Mouse (Mus musculus): ENCODE data around the gene Ndufs2. TPM values are rescaled to one million over a fixed set of nuclear protein-coding genes. Genes with fewer than 3 reads are reported as not detected.

Gene Ndufs2
- total RNA-seq (2023), result 100 to 1,000 TPM; 131 to 140 TPM

DNA sequence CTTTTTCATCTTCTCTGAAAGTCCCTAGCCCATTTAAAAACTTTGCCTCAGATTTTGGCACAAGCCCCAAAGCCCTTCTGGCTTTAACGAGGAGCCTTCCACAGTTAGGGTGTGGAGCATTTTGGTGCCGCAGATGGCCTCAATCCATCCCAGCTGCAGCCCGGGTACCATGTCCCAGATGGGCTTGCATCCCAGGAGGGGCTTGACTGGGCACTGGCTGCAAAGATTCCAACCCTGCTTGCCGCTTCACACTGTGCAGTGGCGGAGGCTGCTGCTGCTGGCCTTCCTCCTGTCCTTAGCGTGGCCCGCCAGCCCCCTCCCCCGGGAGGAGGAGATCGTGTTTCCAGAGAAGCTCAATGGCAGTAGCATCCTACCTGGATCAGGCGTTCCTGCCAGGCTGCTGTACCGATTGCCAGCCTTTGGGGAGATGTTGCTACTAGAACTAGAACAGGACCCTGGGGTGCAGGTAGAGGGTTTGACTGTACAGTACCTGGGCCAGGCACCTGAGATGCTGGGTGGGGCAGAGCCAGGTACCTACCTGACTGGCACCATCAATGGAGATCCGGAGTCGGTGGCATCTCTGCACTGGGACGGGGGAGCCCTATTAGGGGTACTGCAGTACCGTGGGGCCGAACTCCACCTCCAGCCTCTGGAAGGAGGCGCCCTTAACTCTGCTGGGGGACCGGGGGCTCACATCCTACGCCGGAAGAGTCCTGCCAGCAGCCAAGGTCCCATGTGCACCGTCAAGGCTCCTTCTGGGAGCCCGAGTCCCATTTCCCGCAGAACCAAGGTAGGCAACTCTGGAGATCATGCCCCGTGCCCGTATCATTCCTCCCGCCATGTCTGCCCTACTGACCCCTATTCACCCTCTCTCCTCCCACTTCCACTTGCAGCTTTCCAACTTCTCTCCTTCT, at the start of gene Ndufs2:
Ndufs2 (minus strand) TSS at position 709 of the 914 bp plus-strand sequence.

DNA sequence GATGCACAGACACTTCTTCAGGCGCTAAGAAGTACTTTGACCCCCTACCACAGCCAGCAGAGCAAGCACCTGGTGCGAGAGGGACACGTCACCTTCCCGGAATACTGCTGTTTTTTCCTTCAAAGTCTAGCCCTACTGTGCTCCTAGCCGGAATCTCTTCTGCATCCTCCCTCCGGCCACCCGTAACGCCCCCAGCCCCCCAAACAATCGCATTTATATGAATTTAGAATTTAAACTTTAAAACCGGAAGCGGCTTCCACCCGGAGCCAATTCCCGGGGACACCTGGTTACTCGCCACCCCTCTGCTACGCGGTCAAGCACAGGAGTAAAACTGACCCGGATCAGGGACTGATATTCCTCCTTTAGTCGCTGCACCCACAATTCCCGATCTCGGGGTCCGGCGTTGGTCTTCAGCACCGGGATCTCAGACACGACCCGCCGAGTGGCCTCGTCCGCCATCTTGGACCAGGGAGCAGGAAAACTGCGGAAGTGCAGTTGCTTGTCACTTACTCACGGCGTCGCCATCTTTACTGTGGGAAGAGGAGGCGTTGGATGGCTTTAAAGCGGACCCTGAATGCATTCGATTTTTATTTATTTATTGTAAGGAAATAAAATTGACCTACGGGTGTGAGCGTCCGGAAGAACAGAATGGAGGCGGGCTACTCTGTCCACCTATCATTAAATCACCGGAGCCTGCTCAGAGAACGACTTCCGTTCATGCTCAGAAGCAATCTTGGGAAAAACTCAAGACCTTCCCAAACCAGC, 43.3 kb upstream of the Ndufs2 start, which contains the start of gene Ufc1:
Ufc1 (minus strand) TSS at position 727 of the 765 bp plus-strand sequence.

DNA sequence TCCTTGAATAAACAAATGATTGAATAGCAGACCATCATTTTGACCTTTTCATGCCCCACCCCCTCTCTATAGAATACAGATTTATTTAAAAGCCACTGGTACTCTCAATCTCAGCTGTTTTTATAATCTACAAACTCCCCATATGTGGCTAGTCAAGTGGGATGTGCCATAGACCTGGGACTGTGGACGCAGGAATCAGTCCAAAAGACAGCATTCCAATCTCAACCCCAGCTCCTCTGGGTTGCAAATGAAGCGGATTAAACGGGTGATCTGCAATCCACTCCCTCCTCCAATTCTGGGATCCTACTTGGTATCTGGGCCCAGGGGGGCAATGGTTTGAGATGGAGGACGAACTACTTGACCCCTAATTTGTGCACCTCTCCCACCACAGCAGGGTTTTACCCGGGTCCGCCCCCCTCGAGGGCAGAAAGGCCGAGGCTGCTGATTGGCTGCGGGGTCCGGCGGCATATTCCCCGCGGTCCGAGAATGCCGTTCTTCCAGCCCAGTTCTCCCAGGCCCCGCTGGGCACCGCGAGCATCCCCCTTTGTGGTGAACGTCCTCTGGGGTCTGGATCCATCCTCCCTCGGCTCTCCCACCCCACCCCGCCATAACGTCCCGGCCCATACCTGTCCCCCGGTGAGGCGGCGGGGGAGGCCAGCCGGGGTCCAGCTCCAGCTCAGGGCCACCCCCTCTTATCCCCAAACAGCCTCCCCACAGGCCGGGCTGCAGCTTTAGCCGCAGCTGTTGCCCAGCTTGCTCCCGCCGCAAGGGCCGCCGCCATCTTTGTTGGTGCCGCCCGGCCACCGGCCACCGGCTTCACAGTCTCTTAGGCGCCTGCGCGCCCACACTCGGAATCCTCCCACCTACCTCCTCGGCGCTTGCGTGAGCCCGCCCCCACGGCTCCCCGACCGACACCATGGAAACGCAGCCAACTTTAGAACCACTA, 36.2 kb upstream of the Ndufs2 start, which contains the start of gene Usp21:
Usp21 (minus strand) TSS at position 856 of the 946 bp plus-strand sequence.

DNA sequence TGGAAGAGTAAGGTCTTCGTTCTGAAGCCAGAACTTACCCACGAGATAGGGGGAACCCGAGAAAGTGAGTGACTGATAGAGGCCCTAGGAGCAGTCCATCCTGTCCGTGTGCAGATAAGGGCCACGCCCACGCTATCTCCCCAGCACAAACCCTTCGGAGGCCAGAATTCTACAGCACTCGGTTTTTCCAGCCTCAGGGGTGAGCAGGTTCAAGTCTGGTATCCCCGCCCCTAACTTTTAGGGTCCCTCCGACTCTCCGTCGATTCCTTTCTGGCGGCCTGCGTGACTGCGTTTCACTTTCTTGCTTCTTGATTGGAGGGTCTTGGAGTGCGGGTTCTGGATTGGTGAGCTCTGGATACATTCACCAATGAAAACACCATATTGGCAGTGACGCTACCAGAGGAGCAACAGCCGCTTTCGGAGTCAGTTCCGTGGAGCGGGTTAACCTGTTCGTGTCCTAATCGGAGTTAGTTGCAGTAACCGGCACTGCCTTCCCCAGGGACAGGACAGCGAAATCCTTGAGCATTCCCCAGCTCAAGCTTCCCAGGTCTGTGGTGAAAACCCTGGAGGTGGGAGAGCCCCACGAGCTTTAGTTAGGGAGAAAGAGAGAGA, 29.8 kb upstream of the Ndufs2 start, which contains the start of gene Ppox:
Ppox (minus strand) TSS at position 271 of the 612 bp plus-strand sequence.

DNA sequence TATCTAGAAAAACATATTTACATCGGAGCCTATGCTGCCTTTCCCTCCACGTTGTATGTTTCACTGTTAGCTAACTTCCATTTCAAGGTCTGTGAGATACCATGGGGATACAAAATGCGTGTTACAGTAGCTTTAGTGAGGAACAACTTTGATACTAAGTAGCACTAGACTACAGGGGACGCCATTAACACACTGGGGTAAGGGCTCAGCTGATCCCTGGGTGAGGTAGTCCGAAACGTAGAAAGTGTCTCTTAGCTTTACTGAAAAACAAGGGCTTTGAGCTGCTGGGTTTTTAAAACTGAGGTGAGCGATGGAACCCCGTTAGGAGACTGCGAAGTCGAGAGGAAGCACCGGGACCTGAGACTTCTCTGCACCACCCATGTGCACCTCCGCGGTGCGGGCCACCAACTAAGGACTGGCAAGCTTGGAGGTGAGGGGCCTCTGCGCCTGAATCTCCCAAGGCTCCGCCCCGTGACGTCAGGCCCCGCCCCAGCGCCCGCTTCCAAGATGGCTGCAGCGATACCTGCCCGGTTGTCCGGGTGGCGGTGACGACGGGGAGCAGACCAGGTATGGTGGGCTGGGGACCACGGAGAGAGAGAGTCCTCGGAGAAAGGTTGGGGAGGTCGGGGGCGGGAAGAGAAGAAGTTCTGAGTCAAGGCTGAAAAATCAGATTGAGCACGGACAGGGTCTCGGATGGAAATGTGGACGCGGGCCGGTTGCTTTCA, 18.8 kb upstream of the Ndufs2 start, which contains the start of gene B4galt3:
B4galt3 (plus strand) TSS at position 481 of the 725 bp plus-strand sequence.

DNA sequence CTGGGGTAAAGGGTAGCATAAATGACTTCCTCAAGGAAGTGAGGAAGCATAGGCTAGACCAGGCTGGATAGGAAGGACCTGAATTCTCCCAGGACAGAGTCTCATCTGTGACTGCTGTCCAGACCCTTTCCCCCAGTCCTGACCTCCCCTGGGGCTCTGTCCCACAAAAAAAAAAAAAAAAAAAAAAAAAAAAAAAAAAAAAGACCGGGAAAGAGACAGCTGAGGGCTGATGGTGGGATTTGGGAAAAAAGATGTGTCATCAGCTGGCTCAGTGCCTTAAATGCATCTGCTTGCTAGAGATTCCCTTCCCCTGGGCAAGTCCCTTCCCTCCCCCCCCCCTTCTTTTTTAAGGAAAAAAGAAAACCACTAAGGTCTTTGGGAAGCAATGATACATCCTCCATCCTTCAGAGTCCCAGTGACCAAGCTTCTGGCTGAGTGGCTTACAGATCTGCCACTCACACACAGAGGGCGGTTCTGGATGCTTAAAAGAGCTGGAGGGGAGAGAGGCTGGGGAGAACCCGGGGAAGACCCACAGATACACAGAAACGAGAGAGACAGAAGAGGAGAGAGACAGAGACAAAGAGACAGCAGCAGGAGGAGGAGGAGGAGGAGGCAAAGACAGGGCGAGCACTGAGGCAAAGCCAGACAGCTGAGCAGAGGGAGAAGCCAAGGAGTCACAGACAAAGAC, 1.1 kb downstream of the Ndufs2 start, which contains the start of gene Adamts4:
Adamts4 (plus strand) TSS at position 509 of the 688 bp plus-strand sequence.

DNA sequence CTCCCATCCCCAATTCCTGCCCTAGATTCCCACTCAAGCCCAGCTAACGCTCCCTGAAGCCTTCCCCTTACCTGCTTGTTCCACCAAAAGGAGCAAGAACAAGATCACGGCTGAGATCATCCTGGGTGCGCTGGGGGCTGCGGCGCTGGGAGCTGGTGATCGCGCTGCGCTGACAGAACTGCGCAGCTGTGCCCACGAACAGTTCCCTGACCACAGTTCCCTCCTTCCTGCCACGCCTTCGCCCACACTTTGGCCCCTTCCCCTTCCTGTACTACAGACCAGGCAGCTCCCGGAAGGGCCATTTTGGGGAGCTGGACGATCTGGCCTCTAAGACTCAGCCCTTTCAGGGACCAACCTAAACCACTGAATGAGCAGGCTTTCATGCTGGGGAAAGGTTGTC, 17.1 kb downstream of the Ndufs2 start, which contains the start of gene Fcer1g:
Fcer1g (minus strand) TSS at position 240 of the 400 bp plus-strand sequence.

DNA sequence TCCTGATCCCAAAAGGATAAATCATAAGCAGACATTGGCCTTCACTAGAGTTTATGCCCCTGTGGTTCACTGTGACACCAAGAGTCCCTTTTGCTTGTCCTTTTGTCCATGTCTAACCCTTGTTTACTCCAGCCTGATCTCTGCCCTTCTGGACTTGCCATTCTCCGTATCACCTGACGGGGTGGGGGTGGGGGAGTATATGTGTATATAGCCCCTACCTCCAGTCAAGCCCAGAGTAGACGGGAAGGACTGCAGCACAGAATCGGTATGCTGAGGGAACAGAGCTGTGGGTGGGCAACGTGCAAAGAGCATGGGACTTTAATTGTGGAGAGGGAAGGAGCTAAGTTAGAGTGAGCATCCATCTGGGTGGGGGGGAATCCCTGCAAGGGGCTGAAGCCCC, 26.3 kb downstream of the Ndufs2 start, which contains the start of gene Apoa2:
Apoa2 (plus strand) TSS at position 198 of the 400 bp plus-strand sequence.

DNA sequence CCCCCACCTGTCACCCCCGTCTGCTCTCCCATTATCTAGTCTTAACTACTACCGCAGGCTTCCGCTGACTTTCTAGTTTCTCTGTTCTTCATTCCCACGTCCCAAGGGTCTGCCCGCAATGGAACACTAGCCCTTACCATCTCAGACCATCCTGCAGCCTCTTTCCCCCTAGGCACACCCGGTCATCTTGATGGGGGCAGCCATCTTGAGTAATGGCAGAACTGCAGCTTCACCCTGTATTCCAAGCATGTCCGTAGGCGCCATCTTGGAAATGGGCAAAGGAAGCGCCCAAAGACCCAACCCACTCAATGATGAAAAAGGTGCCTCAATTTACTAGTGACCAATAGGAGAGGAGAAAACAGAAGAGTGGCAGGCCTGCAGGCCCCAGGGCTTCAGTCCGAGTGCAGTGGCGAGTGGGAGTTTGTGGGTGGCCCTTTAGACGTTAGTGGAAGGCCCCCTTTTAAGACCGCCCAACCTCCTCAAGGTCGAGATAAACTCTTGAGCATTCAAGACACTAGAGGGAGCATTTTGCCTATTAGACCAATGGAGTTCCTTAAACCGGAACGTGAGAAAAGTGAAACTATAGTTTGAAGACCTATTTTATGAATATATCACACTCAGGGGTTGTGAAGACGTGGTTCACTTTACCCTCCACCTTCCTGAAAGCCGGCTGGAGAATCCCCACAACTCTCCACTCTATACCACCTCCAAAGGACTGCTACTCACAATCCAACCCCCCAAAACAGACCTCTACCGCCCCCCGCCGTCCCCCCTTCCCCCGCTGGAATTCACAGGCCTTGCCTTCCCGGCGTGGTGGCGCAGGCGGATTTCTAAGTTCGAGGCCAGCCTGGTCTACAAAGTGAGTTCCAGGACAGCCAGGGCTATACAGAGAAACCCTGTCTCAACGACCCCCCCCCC, 28.7 kb downstream of the Ndufs2 start, which contains the start of gene Tomm40l:
Tomm40l (minus strand) TSS at position 277 of the 918 bp plus-strand sequence.

DNA sequence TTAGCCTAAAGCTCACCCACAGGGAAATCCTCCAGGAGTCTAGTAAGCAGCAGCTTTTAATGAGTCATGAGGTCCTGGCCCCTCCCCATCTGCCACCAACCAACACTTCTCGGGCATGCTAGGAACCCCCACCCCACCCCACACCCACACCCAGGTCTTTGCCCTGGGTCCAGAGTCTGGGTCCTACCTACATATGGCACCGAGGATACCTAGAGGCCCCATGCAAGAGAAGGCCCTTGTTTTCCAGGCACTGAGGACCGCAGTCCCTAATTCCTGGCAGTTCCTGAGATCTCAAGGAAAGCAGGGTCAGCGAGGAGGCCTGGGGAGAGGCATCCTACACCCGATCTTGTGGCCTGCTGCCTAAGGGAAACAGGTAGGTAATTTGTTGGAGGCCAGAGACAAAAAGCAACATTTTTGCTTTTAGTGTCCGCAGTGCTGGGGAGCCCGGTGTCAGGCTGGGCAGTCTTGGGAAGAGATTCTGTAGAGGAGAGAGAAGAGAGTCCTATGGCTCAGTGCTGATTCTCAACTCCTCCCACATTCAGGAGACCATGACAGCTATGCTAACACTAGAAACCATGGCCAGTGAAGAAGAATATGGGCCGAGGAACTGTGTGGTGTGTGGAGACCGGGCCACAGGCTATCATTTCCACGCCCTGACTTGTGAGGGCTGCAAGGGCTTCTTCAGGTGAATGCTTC, 37.2 kb downstream of the Ndufs2 start, which contains the start of gene Nr1i3:
Nr1i3 (plus strand) TSS at position 170 of the 696 bp plus-strand sequence.

DNA sequence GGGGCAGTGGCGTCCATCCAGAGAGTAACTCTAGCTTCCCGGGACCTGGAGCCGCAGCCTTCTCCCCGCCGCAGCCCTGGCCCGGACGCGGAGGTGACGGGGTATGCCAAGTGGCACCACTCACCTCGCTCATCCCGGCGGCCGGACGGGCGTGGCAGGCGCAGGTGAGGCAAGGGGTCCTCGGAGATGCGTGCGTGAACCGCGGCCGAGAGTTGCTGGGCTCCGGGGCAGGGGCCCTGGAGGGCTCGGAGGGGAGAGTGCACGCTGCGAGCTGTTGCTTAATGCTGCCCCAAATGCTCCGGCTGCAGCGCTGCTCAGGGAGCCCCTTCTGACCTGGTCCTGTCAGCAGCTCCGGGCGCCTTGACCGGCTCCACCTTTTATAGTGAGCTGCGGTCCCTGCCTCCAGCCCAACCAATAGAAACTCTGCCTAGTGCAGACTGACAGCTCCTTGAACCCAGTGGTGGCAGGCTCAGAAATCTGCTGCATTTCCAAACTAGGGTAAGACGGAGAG, 55.2 kb downstream of the Ndufs2 start, which contains the start of gene Pcp4l1:
Pcp4l1 (minus strand) TSS at position 382 of the 511 bp plus-strand sequence.

Other genes with a start within 250 kb of the Ndufs2 start
- gene Fcgr4, start 232.5 kb downstream of the Ndufs2 start, total RNA-seq (2023), result 1 to 10 TPM in 1 of 2 experiments, not detected in 1; 1.2 TPM
- gene Fcgr3, start 186.5 kb downstream of the Ndufs2 start, total RNA-seq (2023), result 1 to 10 TPM in 1 of 2 experiments, under 1 TPM in 1; 0.44 to 3.6 TPM
- gene Cfap126, start 137.5 kb downstream of the Ndufs2 start, total RNA-seq (2023), result 1 to 10 TPM in 1 of 2 experiments, under 1 TPM in 1; 0.75 to 1.0 TPM
- gene Sdhc, start 100.8 kb downstream of the Ndufs2 start, total RNA-seq (2023), result 100 to 1,000 TPM in 1 of 2 experiments, 10 to 100 TPM in 1; 81.8 to 104 TPM
- not detected for gene Mpz, start 100.7 kb downstream of the Ndufs2 start, total RNA-seq (2023)
- not detected for gene Pcp4l1, start 55.1 kb downstream of the Ndufs2 start, total RNA-seq (2023)
- gene Nr1i3, start 37.4 kb downstream of the Ndufs2 start, total RNA-seq (2023), result not detected
- 10 to 100 TPM; 21.2 to 22.8 TPM for gene Tomm40l, start 28.9 kb downstream of the Ndufs2 start, total RNA-seq (2023)
- gene Apoa2, start 26.3 kb downstream of the Ndufs2 start, total RNA-seq (2023), result not detected
- gene Fcer1g, start 17.0 kb downstream of the Ndufs2 start, total RNA-seq (2023), result 1 to 10 TPM; 1.5 to 6.4 TPM
- gene Adamts4, start 967 bp downstream of the Ndufs2 start, total RNA-seq (2023), result not detected
- gene B4galt3, start 18.9 kb upstream of the Ndufs2 start, total RNA-seq (2023), result 100 to 1,000 TPM in 1 of 2 experiments, 10 to 100 TPM in 1; 96.6 to 105 TPM
- gene Ppox, start 29.8 kb upstream of the Ndufs2 start, total RNA-seq (2023), result 10 to 100 TPM; 62.8 to 71.7 TPM
- 10 to 100 TPM; 59.3 to 66.9 TPM for gene Usp21, start 36.6 kb upstream of the Ndufs2 start, total RNA-seq (2023)
- gene Ufc1, start 43.6 kb upstream of the Ndufs2 start, total RNA-seq (2023), result 10 to 100 TPM; 46.1 to 46.6 TPM
- gene Dedd, start 77.8 kb upstream of the Ndufs2 start, total RNA-seq (2023), result 10 to 100 TPM; 40.6 to 43.6 TPM
- 10 to 100 TPM; 29.2 to 29.4 TPM for gene Nit1, start 94.3 kb upstream of the Ndufs2 start, total RNA-seq (2023)
- gene Pfdn2, start 94.3 kb upstream of the Ndufs2 start, total RNA-seq (2023), result 10 to 100 TPM; 57.3 to 70.0 TPM
- gene Klhdc9, start 109.4 kb upstream of the Ndufs2 start, total RNA-seq (2023), result under 1 TPM in 1 of 2 experiments, not detected in 1; 0.70 TPM
- gene Nectin4, start 118.7 kb upstream of the Ndufs2 start, total RNA-seq (2023), result under 1 TPM in 1 of 2 experiments, not detected in 1; 0.32 TPM
- gene Arhgap30, start 137.6 kb upstream of the Ndufs2 start, total RNA-seq (2023), result 100 to 1,000 TPM; 326 to 330 TPM
- gene Usf1, start 159.9 kb upstream of the Ndufs2 start, total RNA-seq (2023), result 100 to 1,000 TPM; 190 to 199 TPM
- gene Tstd1, start 167.5 kb upstream of the Ndufs2 start, total RNA-seq (2023), result 10 to 100 TPM; 13.0 to 13.2 TPM
- gene F11r, start 186.1 kb upstream of the Ndufs2 start, total RNA-seq (2023), result 1 to 10 TPM in 1 of 2 experiments, under 1 TPM in 1; 0.64 to 1.3 TPM